19 mouse cellular contexts compared by ENCODE assay signal in the genomic region with DNA sequence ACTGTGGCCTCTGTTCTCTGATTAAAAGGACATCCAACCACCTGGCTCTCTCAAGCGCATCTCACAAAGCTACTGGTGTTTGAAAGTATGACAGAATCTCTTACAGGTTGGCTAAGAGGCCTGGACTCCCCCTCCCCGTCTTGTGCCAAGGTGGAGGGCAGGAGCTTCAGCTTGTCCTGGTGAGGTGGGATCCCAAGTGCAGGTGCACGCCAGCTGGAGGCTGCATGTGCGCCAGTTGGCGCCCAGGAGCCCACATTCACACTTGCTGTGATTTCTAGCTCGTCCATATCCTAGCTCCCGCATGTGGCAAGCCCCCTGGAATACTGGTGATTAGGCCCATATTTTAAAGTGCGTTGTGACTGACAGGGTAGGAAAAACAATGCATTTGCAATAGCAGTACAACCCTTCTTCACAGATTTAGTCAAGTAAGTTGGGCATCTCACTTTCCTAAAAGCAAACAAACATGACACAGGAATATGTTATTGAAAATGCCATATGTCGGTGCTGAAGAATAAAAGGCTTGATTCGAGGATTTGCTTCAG.
DNase-seq lines count a peak whose midpoint lies in the region; ATAC-seq lines count a peak whose summit lies in the region.
"Had no signal": no experiment of that assay in that cellular context is flagged by ENCODE, and none has a peak within 500 bp of the region (broad histone marks: within the 10 kb centered on the region; RNA-seq: fewer than 3 reads in every experiment).

No protein-coding gene starts in this region.

- 80% methylated on average over 10 of the region's 10 CpGs for WGBS in forebrain, embryonic 15.5 days
- WGBS in forebrain, embryonic 11.5 days: 90% methylated on average over 10 of the region's 10 CpGs
- 68% methylated on average over 10 of the region's 10 CpGs for WGBS in forebrain, embryonic 16.5 days

- no peaks in the 10 kb centered on the region for H3K4me1 ChIP-seq in forebrain, embryonic 15.5 days
- H3K4me1 ChIP-seq in forebrain, embryonic 11.5 days (replicated peaks; ENCODE audit: control insufficient read depth, insufficient read depth, low read length): no peaks in the 10 kb centered on the region
- no peaks in the 10 kb centered on the region for H3K4me1 ChIP-seq in forebrain, embryonic 16.5 days (replicated peaks; ENCODE audit: control insufficient read depth, insufficient read depth, low read length)
- H3K4me1 ChIP-seq: heart, embryonic 10.5 days; hindbrain, embryonic 12.5 days; hindbrain, embryonic 15.5 days had no signal

- H3K9me3 ChIP-seq in forebrain, embryonic 15.5 days: no peaks in the 10 kb centered on the region
- no peaks in the 10 kb centered on the region for H3K9me3 ChIP-seq in forebrain, embryonic 11.5 days (ENCODE audit: control insufficient read depth, low read length)
- no peaks in the 10 kb centered on the region for H3K9me3 ChIP-seq in forebrain, embryonic 16.5 days (ENCODE audit: control insufficient read depth, low read length)
- H3K9me3 ChIP-seq: heart, embryonic 10.5 days; hindbrain, embryonic 12.5 days; hindbrain, embryonic 15.5 days had no signal

- ATAC-seq in forebrain, embryonic 15.5 days (replicated peaks): peak; percentile 64; the same call in 1 of the 2 replicates
- no peak for ATAC-seq in forebrain, embryonic 11.5 days (replicated peaks; ENCODE audit: low FRiP score)
- ATAC-seq in forebrain, embryonic 16.5 days: peak; percentile 55
- ATAC-seq: CD4-positive, CD25-positive, alpha-beta regulatory T cell, adult 4 months; intestine, postnatal 0 days had no signal

- no peaks in the 10 kb centered on the region for H3K27me3 ChIP-seq in forebrain, embryonic 15.5 days
- no peaks in the 10 kb centered on the region for H3K27me3 ChIP-seq in forebrain, embryonic 11.5 days (ENCODE audit: control insufficient read depth, insufficient read depth, low read length)
- H3K27me3 ChIP-seq in forebrain, embryonic 16.5 days (replicated peaks; ENCODE audit: control insufficient read depth, insufficient read depth, low read length): no peaks in the 10 kb centered on the region
- H3K27me3 ChIP-seq: hindbrain, embryonic 12.5 days; hindbrain, embryonic 15.5 days had no signal

- H3K9ac ChIP-seq in forebrain, embryonic 15.5 days (replicated peaks): no peak overlapping the region
- H3K9ac ChIP-seq in forebrain, embryonic 11.5 days (ENCODE audit: low read length): no peak overlapping the region
- H3K9ac ChIP-seq in forebrain, embryonic 16.5 days (replicated peaks; ENCODE audit: low read depth, low read length): no peak overlapping the region
- H3K9ac ChIP-seq: hindbrain, embryonic 12.5 days; hindbrain, embryonic 15.5 days had no signal

- H3K4me3 ChIP-seq in forebrain, embryonic 15.5 days: no peak overlapping the region
- H3K4me3 ChIP-seq in forebrain, embryonic 11.5 days (ENCODE audit: low read depth, low read length): no peak overlapping the region
- H3K4me3 ChIP-seq in forebrain, embryonic 16.5 days (replicated peaks; ENCODE audit: low read length): no peak overlapping the region
- H3K4me3 ChIP-seq: heart, adult 2 months; heart, embryonic 10.5 days; hindbrain, embryonic 12.5 days; hindbrain, embryonic 15.5 days had no signal

- peak; percentile 18 to 56 for DNase-seq in cerebellum, postnatal 14 days
- DNase-seq in cerebellum, adult 11-12 months: no peak
- DNase-seq in forebrain, embryonic 11.5 days (ENCODE audit: low spot score): no peak
- peak; percentile 1 for DNase-seq in 3134 (ENCODE audit: extremely low read depth, insufficient read length, low spot score)
- no peak for DNase-seq in right cerebral cortex, adult 2 months (ENCODE audit: low spot score in 2 of 2)
- DNase-seq: adrenal gland, adult 2 months; adrenal gland, postnatal 14 days; cerebellum, adult 2 months; cerebellum, adult 9-11 months; gastrocnemius, postnatal 25 days; heart, adult 2 months; kidney, adult 2 months had no signal

- H3K27ac ChIP-seq in forebrain, embryonic 15.5 days (replicated peaks): no peak overlapping the region
- H3K27ac ChIP-seq in forebrain, embryonic 11.5 days (ENCODE audit: low read depth, low read length): no peak overlapping the region
- H3K27ac ChIP-seq in forebrain, embryonic 16.5 days (ENCODE audit: low read length): no peak overlapping the region
- H3K27ac ChIP-seq: heart, adult 2 months; heart, embryonic 10.5 days; hindbrain, embryonic 12.5 days; hindbrain, embryonic 15.5 days had no signal

- H3K36me3 ChIP-seq in forebrain, embryonic 15.5 days: no peaks in the 10 kb centered on the region
- no peaks in the 10 kb centered on the region for H3K36me3 ChIP-seq in forebrain, embryonic 11.5 days (ENCODE audit: control insufficient read depth, insufficient read depth, low read length)
- no peaks in the 10 kb centered on the region for H3K36me3 ChIP-seq in forebrain, embryonic 16.5 days (ENCODE audit: control insufficient read depth, insufficient read depth)
- H3K36me3 ChIP-seq: heart, embryonic 10.5 days; hindbrain, embryonic 12.5 days; hindbrain, embryonic 15.5 days had no signal

- H3K4me2 ChIP-seq in forebrain, embryonic 15.5 days (replicated peaks): no peak overlapping the region
- H3K4me2 ChIP-seq in forebrain, embryonic 11.5 days (ENCODE audit: low read depth, low read length, severe bottlenecking): no peak overlapping the region
- no peak overlapping the region for H3K4me2 ChIP-seq in forebrain, embryonic 16.5 days (ENCODE audit: low read length)
- H3K4me2 ChIP-seq: hindbrain, embryonic 12.5 days; hindbrain, embryonic 15.5 days had no signal

Comparison
In these comparisons a context has a peak if more than half of its experiments do, and no peak if none do; other contexts are left out.
1. DNase-seq: peak in cerebellum, postnatal 14 days (2 of 2) and 3134 (single experiment); none in cerebellum, adult 11-12 months (single experiment), forebrain, embryonic 11.5 days (single experiment) and right cerebral cortex, adult 2 months (0 of 2).